Mouse (Mus musculus) adrenal gland, postnatal 10 days (tissue): ENCODE data around the gene Fam71f1. TPM values are rescaled to one million over a fixed set of nuclear protein-coding genes. Genes with fewer than 3 reads are reported as not detected.
A peak's percentile ranks its signal among the peaks of the same experiment; 100 is the strongest.
"Not testable (repeated sequence)": the region's sequence is repeated elsewhere in the genome, so short reads cannot be mapped to it uniquely, and the experiment has no call there.

ENCODE experiments used
- DNase-seq: peaks from one replicate; pipeline ENCODE4 v3.0.0; 2021; ENCODE audit warnings: mixed read lengths
- total RNA-seq, 2 experiments: library from RNA; stranded (reverse); gene quantifications; 2 replicates each; pipeline ENCODE4 v1.2.3; 2021

Gene Fam71f1
- total RNA-seq, 2 experiments from 2014 or later, result not detected

GRCm38 (mm10) chr6:29326961-29327360, 8.0 kb downstream of the Fam71f1 start:
- no peak for DNase-seq

- DNase-seq, result no peak
Measured at GRCm38 (mm10) chr6:29329514-29329913, 10.6 kb downstream of the Fam71f1 start.

- DNase-seq, result not testable (repeated sequence)
Measured at GRCm38 (mm10) chr6:29346512-29346911, 27.6 kb downstream of the Fam71f1 start.

- DNase-seq, result no peak
Measured at GRCm38 (mm10) chr6:29347189-29347588, 28.2 kb downstream of the Fam71f1 start.

GRCm38 (mm10) chr6:29347665-29348370, 28.9 kb downstream of the Fam71f1 start, which contains the start of gene Calu:
TSS of gene Calu (plus strand) at chr6:29348069.
- DNase-seq, result peak; percentile 100

GRCm38 (mm10) chr6:29348371-29348724, 29.4 kb downstream of the Fam71f1 start:
- peak; percentile 67 for DNase-seq

- no peak for DNase-seq
Measured at GRCm38 (mm10) chr6:29351613-29352012, 32.7 kb downstream of the Fam71f1 start.

- DNase-seq, result no peak
Measured at GRCm38 (mm10) chr6:29352816-29353215, 33.9 kb downstream of the Fam71f1 start.

- no peak for DNase-seq
Measured at GRCm38 (mm10) chr6:29359386-29359785, 40.4 kb downstream of the Fam71f1 start.

- DNase-seq, result no peak
Measured at GRCm38 (mm10) chr6:29360211-29360610, 41.3 kb downstream of the Fam71f1 start.

- DNase-seq, result no peak
Measured at GRCm38 (mm10) chr6:29362246-29363128, 43.5 kb downstream of the Fam71f1 start.

- no peak for DNase-seq
Measured at GRCm38 (mm10) chr6:29363129-29363515, 44.2 kb downstream of the Fam71f1 start.

GRCm38 (mm10) chr6:29365277-29365676, 46.3 kb downstream of the Fam71f1 start:
- no peak for DNase-seq

- DNase-seq, result no peak
Measured at GRCm38 (mm10) chr6:29377386-29377785, 58.4 kb downstream of the Fam71f1 start.

GRCm38 (mm10) chr6:29378678-29379077, 59.7 kb downstream of the Fam71f1 start:
- no peak for DNase-seq

GRCm38 (mm10) chr6:29379954-29380353, 61.0 kb downstream of the Fam71f1 start:
- DNase-seq, result no peak

- no peak for DNase-seq
Measured at GRCm38 (mm10) chr6:29382442-29382841, 63.5 kb downstream of the Fam71f1 start.

Other genes starting within 250 kb of the Fam71f1 start
- 10 to 100 TPM; 21.4 to 29.1 TPM for gene Rbm28, start 154.1 kb upstream of the Fam71f1 start, total RNA-seq
- gene Prrt4, start 139.6 kb upstream of the Fam71f1 start, total RNA-seq, result 1 to 10 TPM; 4.2 to 5.6 TPM
- 100 to 1,000 TPM; 351 to 403 TPM for gene Impdh1, start 102.8 kb upstream of the Fam71f1 start, total RNA-seq
- gene Hilpda, start 46.7 kb upstream of the Fam71f1 start, total RNA-seq, result 10 to 100 TPM in 1 of 2 experiments, 1 to 10 TPM in 1; 9.5 to 14.1 TPM
- under 1 TPM in 1 of 2 experiments, not detected in 1; 0.70 TPM for gene Fam71f2, start 39.5 kb upstream of the Fam71f1 start, total RNA-seq
- 100 to 1,000 TPM; 194 TPM for gene Calu, start 28.9 kb downstream of the Fam71f1 start, total RNA-seq
- gene Opn1sw, start 69.3 kb downstream of the Fam71f1 start, total RNA-seq, result not detected
- 1 to 10 TPM; 3.5 to 6.7 TPM for gene Ccdc136, start 77.2 kb downstream of the Fam71f1 start, total RNA-seq
- 10 to 100 TPM; 17.6 to 41.6 TPM for gene Flnc, start 114.1 kb downstream of the Fam71f1 start, total RNA-seq
- gene Atp6v1f, start 148.6 kb downstream of the Fam71f1 start, total RNA-seq, result 100 to 1,000 TPM; 183 to 191 TPM
- under 1 TPM in 1 of 2 experiments, not detected in 1; 0.45 TPM for gene Atp6v1fnb, start 152.3 kb downstream of the Fam71f1 start, total RNA-seq
- gene Kcp, start 188.8 kb downstream of the Fam71f1 start, total RNA-seq, result 1 to 10 TPM; 7.0 to 7.1 TPM
- 1 to 10 TPM; 3.8 to 4.8 TPM for gene Irf5, start 207.5 kb downstream of the Fam71f1 start, total RNA-seq